Mouse (Mus musculus) myocyte (in vitro differentiated cells): ENCODE data around the gene Ifne.

Source experiments
- E2F4 ChIP-seq: IDR thresholded peaks from one replicate; pipeline ENCODE4 v1.6.1; 2011; ENCODE audit warnings: mild to moderate bottlenecking, control low read depth, moderate library complexity; ENCODE audit not compliant: insufficient read depth
- MAX ChIP-seq: IDR thresholded peaks from one replicate; pipeline ENCODE4 v1.6.1; 2011; ENCODE audit warnings: low read depth, mild to moderate bottlenecking, control low read depth
- MYOG ChIP-seq, 3 experiments: IDR thresholded peaks; one replicate each; pipeline ENCODE4 v1.6.1; 2011; ENCODE audit warnings: control low read depth in 2 of 3, low read depth in 2 of 3, mild to moderate bottlenecking in 2 of 3; ENCODE audit not compliant: insufficient read length in 2 of 3, control insufficient read depth in 1 of 3, insufficient read depth in 1 of 3
- POLR2A ChIP-seq: IDR thresholded peaks from one replicate; pipeline ENCODE4 v1.6.1; 2011; ENCODE audit warnings: low read depth, mild to moderate bottlenecking, control low read depth, moderate library complexity; ENCODE audit not compliant: insufficient read length
- POLR2AphosphoS2 ChIP-seq: IDR thresholded peaks from one replicate; pipeline ENCODE4 v1.6.1; 2011; ENCODE audit warnings: low read depth, control low read depth; ENCODE audit not compliant: insufficient read length
- TCF12 ChIP-seq: IDR thresholded peaks from one replicate; pipeline ENCODE4 v1.6.1; 2011; ENCODE audit warnings: mild to moderate bottlenecking, control low read depth; ENCODE audit not compliant: poor library complexity, insufficient read depth, severe bottlenecking
- TCF3 ChIP-seq: IDR thresholded peaks from one replicate; pipeline ENCODE4 v1.6.1; 2011; ENCODE audit warnings: low read depth, control low read depth; ENCODE audit not compliant: insufficient read length
- USF1 ChIP-seq: IDR thresholded peaks from one replicate; pipeline ENCODE4 v1.6.1; 2011; ENCODE audit warnings: low read depth, mild to moderate bottlenecking, control low read depth, moderate library complexity

- no peak for TF ChIP-seq POLR2A
- TF ChIP-seq USF1: no peak
- TF ChIP-seq E2F4: no peak
- no peak for TF ChIP-seq MYOG (IDR thresholded peaks at IDR 0.05; ENCODE audit: control insufficient read depth in 1 of 3, insufficient read depth in 1 of 3, insufficient read length in 2 of 3, low read depth in 2 of 3)
- TF ChIP-seq TCF12: no peak
- no peak for TF ChIP-seq TCF3
- TF ChIP-seq MAX: no peak
- no peak for TF ChIP-seq POLR2AphosphoS2
These were observed 30.3 kb downstream of the Ifne start, which contains the start of gene Ifna1 for GRCm38 (mm10) chr4:88849698-88850097.
